Mouse (Mus musculus) brain, adult 2 months (tissue): ENCODE results near the gene Lefty1.

Experiments used
- DNase-seq: peaks from one replicate; pipeline ENCODE4 v3.0.0; 2011; ENCODE audit warnings: low read depth, low spot score

Gene Lefty1

DNA sequence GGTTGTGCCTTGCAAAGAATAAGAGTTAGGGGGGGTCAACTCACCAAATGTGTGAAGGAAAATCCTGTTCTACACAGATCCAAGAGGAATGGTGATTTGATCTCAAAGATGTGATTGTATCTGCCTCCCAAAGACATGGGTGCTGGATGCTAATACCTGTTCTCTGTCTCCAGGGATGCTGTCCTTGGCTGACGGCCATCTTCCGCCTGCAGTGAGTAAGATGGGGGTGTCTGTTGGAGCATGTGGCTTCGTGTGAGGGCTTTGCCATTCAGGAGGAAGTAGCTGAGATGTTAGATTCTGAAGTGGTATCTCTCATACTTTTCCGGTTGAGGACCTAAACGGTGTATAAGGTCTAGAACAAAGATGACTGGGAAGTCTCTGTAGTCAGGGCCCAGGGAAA is 18.0 kb downstream of the Lefty1 start:
- DNase-seq: peak; percentile 43

DNA sequence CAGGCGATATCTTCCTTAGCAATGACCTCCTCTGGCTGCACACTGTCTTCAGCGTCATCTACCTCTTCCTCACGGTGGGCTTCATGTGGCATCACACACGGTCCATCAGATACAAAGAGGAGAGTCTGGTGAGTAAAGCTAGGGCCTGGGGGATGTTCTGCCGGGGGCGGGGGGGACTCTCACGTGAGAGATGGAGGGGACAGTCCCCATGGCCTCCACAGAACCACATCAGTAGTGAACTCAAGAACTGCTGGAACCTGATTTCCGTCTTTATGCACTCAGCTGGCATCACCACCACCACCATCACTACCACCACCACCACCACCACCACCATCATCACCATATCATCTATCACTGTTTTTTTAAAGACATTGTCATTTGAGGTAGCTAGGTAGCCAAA is 21.6 kb downstream of the Lefty1 start:
- DNase-seq: no peak

DNA sequence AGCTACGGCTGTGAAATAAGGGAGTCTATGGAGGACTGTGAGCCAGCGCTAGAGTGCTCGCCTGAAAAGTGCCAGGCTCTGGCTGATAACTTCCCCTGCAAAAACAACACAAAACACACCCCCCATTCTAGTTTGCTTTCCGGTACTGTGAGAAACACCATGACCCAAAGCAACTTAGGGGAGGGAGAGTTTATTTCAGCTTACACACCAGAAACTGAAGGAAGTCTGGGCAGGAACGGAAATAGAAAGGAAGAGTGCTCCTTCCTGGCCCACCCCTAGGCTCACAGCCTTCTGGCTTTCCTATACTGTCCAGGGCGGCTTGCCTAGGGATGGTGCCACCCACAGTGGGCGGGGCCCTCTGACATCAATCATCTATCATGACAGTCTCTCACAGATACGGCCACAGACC is 22.2 kb downstream of the Lefty1 start:
- DNase-seq: no peak

DNA sequence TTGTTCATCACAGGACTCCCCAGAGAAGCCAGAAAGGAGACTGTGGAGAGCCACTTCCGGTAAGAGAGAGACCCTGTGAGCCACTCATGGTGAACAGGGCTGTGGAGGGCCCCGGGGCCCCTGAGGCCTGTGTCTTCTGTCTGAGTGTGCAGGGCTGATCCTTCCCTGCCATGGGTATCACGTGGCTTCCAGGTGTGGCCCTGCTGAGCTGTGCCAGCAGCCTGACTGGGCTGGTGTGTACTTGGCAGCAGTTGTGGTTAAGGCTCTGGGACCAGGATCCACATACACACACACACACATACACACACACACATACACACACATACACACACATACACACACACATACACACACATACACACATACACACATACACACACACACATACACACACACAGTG is 23.2 kb downstream of the Lefty1 start:
- no peak for DNase-seq

GRCm38 (mm10) chr1:180958797-180959196 is 24.0 kb downstream of the Lefty1 start:
- DNase-seq: no peak

DNA sequence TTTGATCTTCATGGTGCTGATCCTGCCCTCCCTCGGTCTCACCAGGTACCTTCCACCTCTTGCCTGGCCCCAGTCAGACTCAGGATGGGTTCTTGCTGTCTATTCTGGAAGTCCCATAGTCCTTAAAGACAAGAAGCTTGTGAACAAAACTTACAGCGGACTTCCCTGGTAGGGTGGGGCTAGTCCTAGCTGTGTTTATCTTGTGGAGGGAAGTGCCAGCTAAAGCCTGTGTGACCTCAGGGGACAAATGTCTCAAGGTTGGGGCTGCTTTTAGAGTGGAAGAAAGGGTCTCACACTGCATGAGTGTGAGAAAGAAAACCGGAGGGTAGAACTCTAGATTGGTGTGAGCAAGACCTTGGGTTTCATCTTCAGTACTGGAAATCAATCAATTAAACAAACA is 31.0 kb downstream of the Lefty1 start:
- no peak for DNase-seq

GRCm38 (mm10) chr1:180966542-180966941 is 31.7 kb downstream of the Lefty1 start:
- DNase-seq: no peak

- DNase-seq: no peak
These were observed 32.4 kb downstream of the Lefty1 start for GRCm38 (mm10) chr1:180967261-180967660.

DNA sequence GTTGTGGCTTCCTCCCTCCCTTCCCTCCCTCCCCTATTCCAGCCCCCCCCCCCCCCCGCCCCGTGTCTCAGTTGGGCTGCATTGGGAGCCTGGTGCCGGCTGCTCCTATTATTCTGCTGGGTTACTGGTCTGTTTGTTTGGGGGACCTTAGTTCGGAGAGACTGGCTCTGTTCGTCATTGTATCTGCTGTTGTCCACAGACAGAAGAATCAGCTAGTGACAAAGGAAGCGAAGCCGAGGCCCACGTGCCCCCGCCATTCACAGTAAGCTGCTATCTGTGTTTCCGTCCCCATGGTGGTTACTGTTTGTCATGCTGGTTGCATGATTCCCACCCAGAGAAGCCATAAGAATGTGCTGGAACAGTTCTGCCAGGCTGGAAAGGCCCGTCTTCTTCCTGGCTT is 38.1 kb downstream of the Lefty1 start:
- DNase-seq: peak; percentile 91

DNA sequence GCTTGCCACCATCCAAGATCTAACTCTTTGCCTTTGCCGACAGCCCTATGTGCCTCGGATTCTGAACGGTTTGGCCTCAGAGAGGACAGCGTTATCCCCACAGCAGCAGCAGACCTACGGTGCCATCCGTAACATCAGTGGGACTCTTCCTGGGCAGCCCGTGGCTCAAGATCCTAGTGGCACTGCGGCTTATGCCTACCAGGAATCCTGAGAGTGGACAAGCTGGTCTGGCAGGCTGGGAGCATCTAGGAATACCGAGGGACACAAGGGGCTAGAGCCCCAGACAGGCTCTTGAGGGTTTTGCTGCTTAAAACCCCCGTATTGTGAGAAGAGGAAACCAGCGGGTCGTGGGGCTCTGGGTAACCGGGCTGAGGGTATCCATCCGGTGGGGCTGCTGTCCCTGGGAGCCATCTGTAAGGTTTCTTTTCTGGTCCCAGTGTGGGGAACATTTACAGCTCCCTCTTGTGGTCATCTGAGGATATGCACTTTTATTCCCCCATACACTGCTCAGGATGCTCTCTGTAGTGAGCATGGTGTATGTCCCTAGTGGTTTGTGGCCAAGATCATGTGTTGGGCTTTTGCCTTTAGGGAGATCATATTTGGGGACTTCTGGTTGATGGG is 39.4 kb downstream of the Lefty1 start:
- peak; percentile 76 for DNase-seq

- DNase-seq: peak; percentile 50
These were observed 41.4 kb downstream of the Lefty1 start for GRCm38 (mm10) chr1:180976110-180976679.

DNA sequence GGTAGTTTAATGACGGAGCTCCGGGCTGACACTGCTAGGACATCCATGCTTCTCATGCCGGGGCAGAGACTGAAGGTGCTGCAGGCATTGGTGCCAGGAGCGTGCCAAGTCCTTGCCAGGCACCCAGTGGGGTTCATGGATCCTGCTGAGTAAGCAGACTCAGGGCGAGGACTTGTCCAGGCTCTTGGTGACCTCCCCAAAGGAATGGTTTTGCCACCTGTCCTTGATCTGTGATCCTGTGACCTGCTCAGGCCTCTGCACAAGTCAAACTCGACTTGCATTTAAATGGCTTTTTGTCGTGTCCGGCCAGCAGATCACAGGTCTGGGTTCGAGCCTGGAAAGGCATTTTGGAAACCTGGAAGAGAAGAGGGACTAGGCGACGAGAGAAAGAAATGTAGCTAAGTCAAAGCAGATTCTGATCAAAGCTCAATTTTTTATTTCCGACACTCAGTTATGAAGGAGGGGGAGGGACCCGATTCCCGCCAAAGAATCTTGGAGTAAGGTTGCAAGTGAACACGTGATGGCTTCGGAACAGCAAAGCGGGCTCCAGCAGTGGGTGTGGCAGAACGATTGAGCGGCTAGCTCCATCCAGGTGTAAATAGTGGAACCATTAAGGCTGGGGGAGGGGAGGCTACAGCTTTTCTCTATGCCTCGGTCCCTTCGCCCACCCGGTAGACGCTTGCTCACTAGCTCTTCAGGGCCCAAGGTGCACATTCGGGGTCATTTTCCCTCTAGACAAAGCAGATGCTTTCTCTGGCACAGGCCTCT is 44.8 kb downstream of the Lefty1 start:
- DNase-seq: no peak

GRCm38 (mm10) chr1:180980464-180980863 is 45.6 kb downstream of the Lefty1 start:
- peak; percentile 12 for DNase-seq

DNA sequence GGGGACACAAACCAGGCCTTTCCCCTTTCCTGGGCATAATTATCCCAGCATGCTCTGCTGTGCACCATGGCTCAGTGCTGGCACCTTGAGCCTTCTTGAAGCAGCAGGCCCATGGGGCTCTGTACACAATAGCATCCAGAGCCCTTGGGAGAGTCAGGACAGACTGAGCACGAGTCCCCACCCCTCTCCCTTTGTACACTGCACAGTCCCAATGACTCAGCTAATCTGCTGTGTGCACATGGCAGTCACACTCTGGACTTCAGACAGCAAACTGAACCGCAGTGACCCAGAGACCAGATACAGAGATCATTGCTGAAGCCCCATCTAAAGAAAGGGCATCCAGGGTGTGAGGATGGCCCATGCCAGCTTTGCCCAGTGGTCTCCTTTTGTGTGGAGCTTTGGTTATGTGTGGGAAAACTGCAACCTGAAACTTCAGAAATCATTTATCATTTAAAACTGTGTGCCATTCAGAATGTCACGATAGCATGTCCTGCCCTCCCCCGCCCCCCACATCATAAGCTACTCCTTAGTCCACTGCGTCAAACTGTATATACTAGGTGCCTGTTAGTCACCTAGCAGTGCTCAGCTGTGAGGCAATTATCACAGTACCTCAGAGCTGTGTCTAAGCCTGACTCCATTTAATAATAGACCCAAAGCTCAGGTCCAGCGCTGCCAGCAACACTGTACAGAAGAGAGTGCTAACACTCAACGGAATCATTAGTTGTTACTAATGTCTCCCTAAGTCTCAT is 46.6 kb downstream of the Lefty1 start:
- DNase-seq: peak; percentile 28

- no peak for DNase-seq
These were observed 51.9 kb downstream of the Lefty1 start for GRCm38 (mm10) chr1:180986701-180987100.

DNA sequence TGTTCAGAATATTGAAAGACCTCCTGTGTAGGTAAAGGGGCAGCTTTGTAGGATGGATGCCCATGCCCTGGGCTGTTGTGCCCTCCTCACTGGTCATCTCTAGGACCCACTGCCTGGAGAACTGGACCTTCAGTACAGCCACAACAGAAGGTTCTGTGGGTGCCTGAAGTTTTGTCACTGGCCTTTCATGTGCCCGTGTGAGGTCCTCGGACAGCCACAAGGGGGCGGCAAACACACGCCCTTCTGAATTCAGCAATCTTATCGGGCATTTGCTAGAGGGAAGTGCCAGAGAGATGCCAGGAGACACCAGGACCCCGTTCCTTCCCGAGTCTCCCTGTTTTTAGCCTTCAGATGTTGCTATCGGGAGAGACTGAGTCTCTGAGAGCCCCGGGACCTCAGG is 52.9 kb downstream of the Lefty1 start:
- DNase-seq: peak; percentile 80
